In genomic region chr12:33968898-33969178, GRCm38 (mm10) we compare ENCODE assay signal across 22 mouse cellular contexts. TPM values are rescaled to one million over a fixed set of nuclear protein-coding genes. Genes with fewer than 3 reads are reported as not detected.
DNase-seq lines count a peak whose midpoint lies in the region; ATAC-seq lines count a peak whose summit lies in the region.
"Had no signal": no experiment of that assay in that cellular context is flagged by ENCODE, and none has a peak within 500 bp of the region (broad histone marks: within the 10 kb centered on the region; RNA-seq: fewer than 3 reads in every experiment).

No protein-coding gene starts in this region.

- 27% methylated on average over 4 of the region's 4 CpGs for WGBS in heart, embryonic 11.5 days (ENCODE audit: insufficient replicate concordance)
- WGBS in midbrain, embryonic 10.5 days, result 7% methylated on average over 4 of the region's 4 CpGs
- WGBS in midbrain, embryonic 16.5 days, result 11% methylated on average over 4 of the region's 4 CpGs
- 23% methylated on average over 4 of the region's 4 CpGs for WGBS in embryonic facial prominence, embryonic 14.5 days
- 24% methylated on average over 4 of the region's 4 CpGs for WGBS in limb, embryonic 15.5 days
- WGBS in intestine, embryonic 16.5 days, result 23% methylated on average over 4 of the region's 4 CpGs

- no peaks in the 10 kb centered on the region for H3K9me3 ChIP-seq in heart, embryonic 11.5 days (replicated peaks; ENCODE audit: control insufficient read depth, low read length)
- no peaks in the 10 kb centered on the region for H3K9me3 ChIP-seq in midbrain, embryonic 10.5 days (replicated peaks)
- no peaks in the 10 kb centered on the region for H3K9me3 ChIP-seq in midbrain, embryonic 16.5 days (replicated peaks; ENCODE audit: control insufficient read depth, low read length, poor library complexity, severe bottlenecking)
- H3K9me3 ChIP-seq in embryonic facial prominence, embryonic 14.5 days (ENCODE audit: control insufficient read depth, low read length), result no peaks in the 10 kb centered on the region
- no peaks in the 10 kb centered on the region for H3K9me3 ChIP-seq in limb, embryonic 15.5 days
- no peaks in the 10 kb centered on the region for H3K9me3 ChIP-seq in intestine, embryonic 16.5 days (ENCODE audit: control insufficient read depth, low read length)
- H3K9me3 ChIP-seq: hindbrain, embryonic 15.5 days had no signal

- H3K27ac ChIP-seq in heart, embryonic 11.5 days (ENCODE audit: low read depth, low read length), result no peak overlapping the region
- H3K27ac ChIP-seq in midbrain, embryonic 10.5 days (replicated peaks), result no peak overlapping the region
- no peak overlapping the region for H3K27ac ChIP-seq in midbrain, embryonic 16.5 days (ENCODE audit: low read length)
- peak overlapping the region; percentile 95 for H3K27ac ChIP-seq in embryonic facial prominence, embryonic 14.5 days (replicated peaks; ENCODE audit: low read depth, low read length)
- H3K27ac ChIP-seq in limb, embryonic 15.5 days, result peak overlapping the region; percentile 87
- no peak overlapping the region for H3K27ac ChIP-seq in intestine, embryonic 16.5 days (ENCODE audit: low read length)
- H3K27ac ChIP-seq: hindbrain, embryonic 15.5 days; macrophage; stomach, postnatal 0 days had no signal

- no peak overlapping the region for H3K9ac ChIP-seq in heart, embryonic 11.5 days (ENCODE audit: low read depth, low read length)
- H3K9ac ChIP-seq in midbrain, embryonic 16.5 days (ENCODE audit: low read depth, low read length), result no peak overlapping the region
- H3K9ac ChIP-seq in embryonic facial prominence, embryonic 14.5 days (ENCODE audit: low read depth, low read length), result peak overlapping the region; percentile 72
- H3K9ac ChIP-seq in limb, embryonic 15.5 days, result no peak overlapping the region
- no peak overlapping the region for H3K9ac ChIP-seq in intestine, embryonic 16.5 days (ENCODE audit: low read depth, low read length)
- H3K9ac ChIP-seq: hindbrain, embryonic 15.5 days had no signal

- no peak for ATAC-seq in heart, embryonic 11.5 days (replicated peaks; ENCODE audit: insufficient number of reproducible peaks, low FRiP score, low TSS enrichment)
- no peak for ATAC-seq in midbrain, embryonic 16.5 days
- ATAC-seq in embryonic facial prominence, embryonic 14.5 days (ENCODE audit: low read depth), result no peak
- ATAC-seq in limb, embryonic 15.5 days (ENCODE audit: insufficient number of reproducible peaks, low FRiP score, low TSS enrichment, low read depth), result no peak
- ATAC-seq in intestine, embryonic 16.5 days, result no peak

- peak overlapping the region; percentile 42; the same call in 1 of the 2 replicates for H3K4me3 ChIP-seq in heart, embryonic 11.5 days (ENCODE audit: low read depth, low read length)
- H3K4me3 ChIP-seq in midbrain, embryonic 10.5 days, result peak overlapping the region; percentile 43; the same call in 1 of the 2 replicates
- no peak overlapping the region for H3K4me3 ChIP-seq in midbrain, embryonic 16.5 days (ENCODE audit: low read depth, low read length)
- H3K4me3 ChIP-seq in embryonic facial prominence, embryonic 14.5 days (ENCODE audit: low read depth, low read length), result peak overlapping the region; percentile 38
- H3K4me3 ChIP-seq in limb, embryonic 15.5 days, result peak overlapping the region; percentile 34
- H3K4me3 ChIP-seq in intestine, embryonic 16.5 days (ENCODE audit: low read length), result no peak overlapping the region
- H3K4me3 ChIP-seq: hindbrain, embryonic 15.5 days had no signal

- H3K27me3 ChIP-seq in heart, embryonic 11.5 days (ENCODE audit: control insufficient read depth, insufficient read depth, low read length), result peaks cover 41% of the 10 kb centered on the region
- H3K27me3 ChIP-seq in midbrain, embryonic 10.5 days (ENCODE audit: low read depth, poor library complexity, severe bottlenecking), result peaks cover 94% of the 10 kb centered on the region
- H3K27me3 ChIP-seq in midbrain, embryonic 16.5 days (ENCODE audit: control insufficient read depth, insufficient read depth, low read depth, low read length), result peaks cover 35% of the 10 kb centered on the region
- H3K27me3 ChIP-seq in embryonic facial prominence, embryonic 14.5 days (replicated peaks; ENCODE audit: control insufficient read depth, insufficient read depth, low read length), result peaks cover 12% of the 10 kb centered on the region
- peaks cover 14% of the 10 kb centered on the region; the same call in 1 of the 2 replicates for H3K27me3 ChIP-seq in limb, embryonic 15.5 days
- peaks cover 38% of the 10 kb centered on the region for H3K27me3 ChIP-seq in intestine, embryonic 16.5 days (replicated peaks; ENCODE audit: control insufficient read depth, insufficient read depth, low read length)

- H3K4me2 ChIP-seq in heart, embryonic 11.5 days, result peak overlapping the region; percentile 81; the same call in 1 of the 2 replicates
- no peak overlapping the region for H3K4me2 ChIP-seq in midbrain, embryonic 16.5 days (ENCODE audit: low read length)
- peak overlapping the region; percentile 78 for H3K4me2 ChIP-seq in embryonic facial prominence, embryonic 14.5 days (ENCODE audit: low read depth, low read length)
- H3K4me2 ChIP-seq in limb, embryonic 15.5 days, result peak overlapping the region; percentile 58
- no peak overlapping the region for H3K4me2 ChIP-seq in intestine, embryonic 16.5 days (ENCODE audit: low read depth, low read length)

- H3K4me1 ChIP-seq in heart, embryonic 11.5 days (ENCODE audit: control insufficient read depth, insufficient read depth, low read length), result peaks cover 21% of the 10 kb centered on the region
- peaks cover 31% of the 10 kb centered on the region for H3K4me1 ChIP-seq in midbrain, embryonic 10.5 days
- H3K4me1 ChIP-seq in midbrain, embryonic 16.5 days (ENCODE audit: control insufficient read depth, insufficient read depth, low read length), result peaks cover 11% of the 10 kb centered on the region; the same call in 1 of the 2 replicates
- H3K4me1 ChIP-seq in embryonic facial prominence, embryonic 14.5 days (ENCODE audit: control insufficient read depth, insufficient read depth, low read length), result peaks cover 35% of the 10 kb centered on the region
- peaks cover 30% of the 10 kb centered on the region for H3K4me1 ChIP-seq in limb, embryonic 15.5 days
- H3K4me1 ChIP-seq in intestine, embryonic 16.5 days (ENCODE audit: control insufficient read depth, insufficient read depth, low read length), result peaks cover 4% of the 10 kb centered on the region

- DNase-seq in heart, postnatal 4 days, result no peak
- DNase-seq in midbrain, embryonic 10.5 days (ENCODE audit: low spot score), result peak; percentile 24
- DNase-seq in embryonic facial prominence, embryonic 14.5 days (ENCODE audit: low spot score), result no peak
- DNase-seq in urinary bladder, postnatal 4 days (ENCODE audit: low spot score in 2 of 2), result no peak
- DNase-seq: cerebellum, adult 11 months; cerebellum, postnatal 25 days; kidney, adult 2 months; layer of hippocampus, postnatal 36 days; liver; lung, adult 2 months; thymus, postnatal 25 days had no signal

- no peaks in the 10 kb centered on the region for H3K36me3 ChIP-seq in heart, embryonic 11.5 days (ENCODE audit: control insufficient read depth, insufficient read depth, low read length)
- H3K36me3 ChIP-seq in midbrain, embryonic 10.5 days, result no peaks in the 10 kb centered on the region
- no peaks in the 10 kb centered on the region for H3K36me3 ChIP-seq in midbrain, embryonic 16.5 days (ENCODE audit: control insufficient read depth, insufficient read depth, low read length)
- no peaks in the 10 kb centered on the region for H3K36me3 ChIP-seq in embryonic facial prominence, embryonic 14.5 days (ENCODE audit: control insufficient read depth, insufficient read depth, low read length)
- H3K36me3 ChIP-seq in limb, embryonic 15.5 days, result no peaks in the 10 kb centered on the region
- no peaks in the 10 kb centered on the region for H3K36me3 ChIP-seq in intestine, embryonic 16.5 days (ENCODE audit: control insufficient read depth, insufficient read depth, low read length)
- H3K36me3 ChIP-seq: G1E; hindbrain, embryonic 15.5 days had no signal

RNA-seq across cellular contexts. Expression of gene Twist1, which starts 11.4 kb away (rescaled TPM):
- 13.0 and 13.2 TPM in 2 replicates for polyA plus RNA-seq in heart, embryonic 11.5 days (2014; fragmentation: Nextera tagmentation; extraction: Ambion mirVana)
- total RNA-seq in heart, postnatal 4 days (2021), result 1 to 10 TPM; 4.3 to 4.6 TPM
- 7.6 and 8.5 TPM in 2 replicates for polyA plus RNA-seq in midbrain, embryonic 10.5 days (2016; fragmentation: Nextera tagmentation; extraction: Ambion mirVana)
- 0.69 and 1.3 TPM in 2 replicates for polyA plus RNA-seq in midbrain, embryonic 16.5 days (2015; fragmentation: Nextera tagmentation; extraction: Ambion mirVana)
- polyA plus RNA-seq in embryonic facial prominence, embryonic 14.5 days (2014; fragmentation: Nextera tagmentation; extraction: Ambion mirVana), result 39.1 and 41.1 TPM in 2 replicates
- 27.9 and 43.7 TPM in 2 replicates for polyA plus RNA-seq in limb, embryonic 15.5 days (2015; fragmentation: Nextera tagmentation; extraction: Ambion mirVana)
- 0.49 and 0.59 TPM in 2 replicates for polyA plus RNA-seq in intestine, embryonic 16.5 days (2015; fragmentation: Nextera tagmentation; extraction: Ambion mirVana)
- total RNA-seq: G1E had no signal
- polyA plus RNA-seq: G1E, macrophage had no signal

RNA-seq across cellular contexts. Expression of gene Ferd3l, which starts 40.6 kb away (rescaled TPM):
- polyA plus RNA-seq in heart, embryonic 11.5 days (2014; fragmentation: Nextera tagmentation; extraction: Ambion mirVana), result not detected in 2 replicates
- not detected for total RNA-seq in heart, postnatal 4 days (2021)
- 4.3 and 5.5 TPM in 2 replicates for polyA plus RNA-seq in midbrain, embryonic 10.5 days (2016; fragmentation: Nextera tagmentation; extraction: Ambion mirVana)
- polyA plus RNA-seq in midbrain, embryonic 16.5 days (2015; fragmentation: Nextera tagmentation; extraction: Ambion mirVana), result 0.43 and 1.3 TPM in 2 replicates
- not detected in 2 replicates for polyA plus RNA-seq in embryonic facial prominence, embryonic 14.5 days (2014; fragmentation: Nextera tagmentation; extraction: Ambion mirVana)
- polyA plus RNA-seq in limb, embryonic 15.5 days (2015; fragmentation: Nextera tagmentation; extraction: Ambion mirVana), result not detected in 2 replicates
- polyA plus RNA-seq in intestine, embryonic 16.5 days (2015; fragmentation: Nextera tagmentation; extraction: Ambion mirVana), result not detected in 2 replicates
- total RNA-seq: adrenal gland, adult 18-20 months; gastrocnemius, postnatal 4 days; layer of hippocampus, postnatal 36 days had no signal
- polyA plus RNA-seq: G1E; kidney, adult 2 months; lung, adult 2 months; macrophage; spleen, adult 2 months; stomach, postnatal 0 days had no signal

Comparison
In these comparisons a context has a peak if more than half of its experiments do, and no peak if none do; other contexts are left out.
1. H3K4me3 ChIP-seq: peak in heart, embryonic 11.5 days (single experiment), midbrain, embryonic 10.5 days (single experiment), embryonic facial prominence, embryonic 14.5 days (single experiment) and limb, embryonic 15.5 days (single experiment); none in midbrain, embryonic 16.5 days (single experiment) and intestine, embryonic 16.5 days (single experiment).
2. H3K27ac ChIP-seq: peak in embryonic facial prominence, embryonic 14.5 days (single experiment) and limb, embryonic 15.5 days (single experiment); none in heart, embryonic 11.5 days (single experiment), midbrain, embryonic 10.5 days (single experiment), midbrain, embryonic 16.5 days (single experiment) and intestine, embryonic 16.5 days (single experiment).
3. H3K4me2 ChIP-seq: peak in heart, embryonic 11.5 days (single experiment), embryonic facial prominence, embryonic 14.5 days (single experiment) and limb, embryonic 15.5 days (single experiment); none in midbrain, embryonic 16.5 days (single experiment) and intestine, embryonic 16.5 days (single experiment).